Mouse (Mus musculus) heart, adult 2 months (tissue): Measurements from ENCODE around the gene Map2. TPM values are rescaled to one million over a fixed set of nuclear protein-coding genes. Genes with fewer than 3 reads are reported as not detected.

Source experiments
- DNase-seq, 2 experiments: peaks; one replicate each; pipeline ENCODE4 v3.0.0; 2021
- H3K27ac ChIP-seq: fragments of 200-600 bp; 2 replicates; pipeline ENCODE4 v1.8.1; 2022
- H3K27me3 ChIP-seq: fragments of 200-500 bp; 2 replicates; pipeline ENCODE4 v1.6.1; 2012; ENCODE audit warnings: mild to moderate bottlenecking, low read length, inconsistent platforms, mixed read lengths; ENCODE audit not compliant: control insufficient read depth, insufficient read depth
- H3K36me3 ChIP-seq: fragments of 200-500 bp; 2 replicates; pipeline ENCODE4 v1.6.1; 2012; ENCODE audit warnings: low read length, inconsistent platforms; ENCODE audit not compliant: control insufficient read depth, insufficient read depth
- H3K4me1 ChIP-seq: fragments of 200-500 bp; 2 replicates; pipeline ENCODE4 v1.6.1; 2011; ENCODE audit warnings: low read length; ENCODE audit not compliant: control insufficient read depth, insufficient read depth
- H3K4me3 ChIP-seq: fragments of 200-600 bp; 2 replicates; pipeline ENCODE4 v1.8.1; 2022
- H3K79me2 ChIP-seq: fragments of 200-500 bp; replicated peaks from 2 replicates; pipeline ENCODE4 v1.6.1; 2012; ENCODE audit warnings: mild to moderate bottlenecking, inconsistent platforms, low read length, moderate library complexity, mixed read lengths; ENCODE audit not compliant: control insufficient read depth, insufficient read depth
- H3K9ac ChIP-seq: fragments of 200-500 bp; 2 replicates; pipeline ENCODE4 v1.6.1; 2012; ENCODE audit warnings: low read depth, mild to moderate bottlenecking, control low read depth, inconsistent platforms, low read length, mixed read lengths
- CTCF ChIP-seq: fragments of 200-600 bp; IDR thresholded peaks from 2 replicates; pipeline ENCODE4 v1.8.1; 2022; ENCODE audit warnings: antibody characterized with exemption, mild to moderate bottlenecking, moderate library complexity
- EP300 ChIP-seq: fragments of 200-500 bp; IDR thresholded peaks from 2 replicates; pipeline ENCODE4 v1.6.1; 2011; ENCODE audit warnings: low read depth, low read length, control low read depth; ENCODE audit not compliant: insufficient read depth
- POLR2A ChIP-seq: fragments of 200-500 bp; IDR thresholded peaks from 2 replicates; pipeline ENCODE4 v1.6.1; 2011; ENCODE audit warnings: mild to moderate bottlenecking, low read depth, low read length, control low read depth; ENCODE audit not compliant: insufficient read depth
- WGBS: fragments of 180-500 bp; shearing (Covaris S2); methylation state at CpG from one replicate; pipeline ENCODE4 v1.1.7; 2018; 5-methylcytosine and 5-hydroxymethylcytosine counted together
- intact Hi-C: fragments of 180-260 bp; cut with DNase I; formaldehyde crosslinking; loops from one replicate; pipeline ENCODE4 v1.15.1; 2025
- polyA plus RNA-seq: library from polyadenylated mRNA; depleted of rRNA; stranded (reverse); fragments of >200 nt; gene quantifications from 2 replicates; pipeline ENCODE4 v1.2.3, GENCODE M21; 2012
- total RNA-seq, 2 experiments: library from RNA; stranded (reverse); gene quantifications; 2 replicates each; pipeline ENCODE4 v1.2.3; 2021

Gene Map2
- total and polyA plus RNA-seq, 3 experiments = 2.2 to 4.2 (median 3.8) TPM

- Histone ChIP-seq H3K79me2 (no peaks in the 10 kb centered on the region), H3K4me1 (peaks cover 2% of the 10 kb centered on the region; the same call in 1 of the 2 replicates), H3K27me3 (no peaks in the 10 kb centered on the region), H3K9ac (no peak overlapping the region), H3K27ac (no peak overlapping the region), H3K36me3 (no peaks in the 10 kb centered on the region), H3K4me3 (no peak overlapping the region)
- intact Hi-C loops = no loop called here
- DNase-seq = no peak
- 65% methylated on average over 5 of the region's 5 CpGs for WGBS
- TF ChIP-seq POLR2A (no peak), CTCF (no peak), EP300 (no peak)
Measured at GRCm38 (mm10) chr1:66277663-66278062, 102.6 kb downstream of the Map2 start.

GRCm38 (mm10) chr1:66279222-66280009 lies 104.3 kb downstream of the Map2 start:
- no peaks in the 10 kb centered on the region for H3K36me3 ChIP-seq
- 29% methylated on average over 4 of the region's 4 CpGs for WGBS
- no peaks in the 10 kb centered on the region for H3K27me3 ChIP-seq
- peaks cover 2% of the 10 kb centered on the region; the same call in 1 of the 2 replicates for H3K4me1 ChIP-seq
- H3K9ac ChIP-seq = no peak overlapping the region
- peak overlapping the region; percentile 7; the same call in 1 of the 2 replicates for H3K27ac ChIP-seq
- no peak overlapping the region for H3K4me3 ChIP-seq
- TF ChIP-seq CTCF = no peak
- no peak for TF ChIP-seq EP300
- TF ChIP-seq POLR2A = no peak
- no peak for DNase-seq
- H3K79me2 ChIP-seq = no peaks in the 10 kb centered on the region
- intact Hi-C loops = no loop called here

GRCm38 (mm10) chr1:66280152-66280551 lies 105.1 kb downstream of the Map2 start:
- H3K27ac ChIP-seq = no peak overlapping the region
- H3K27me3 ChIP-seq = no peaks in the 10 kb centered on the region
- intact Hi-C loops = no loop called here
- no peaks in the 10 kb centered on the region for H3K79me2 ChIP-seq
- H3K4me1 ChIP-seq = peaks cover 2% of the 10 kb centered on the region; the same call in 1 of the 2 replicates
- 69% methylated on average over 4 of the region's 4 CpGs for WGBS
- no peak overlapping the region for H3K4me3 ChIP-seq
- no peak overlapping the region for H3K9ac ChIP-seq
- H3K36me3 ChIP-seq = no peaks in the 10 kb centered on the region
- no peak for DNase-seq
- no peak for TF ChIP-seq POLR2A
- TF ChIP-seq CTCF = no peak
- no peak for TF ChIP-seq EP300

GRCm38 (mm10) chr1:66282447-66282846 lies 107.4 kb downstream of the Map2 start:
- H3K27me3 ChIP-seq = no peaks in the 10 kb centered on the region
- TF ChIP-seq POLR2A (no peak), CTCF (no peak), EP300 (no peak)
- no peaks in the 10 kb centered on the region for H3K79me2 ChIP-seq
- H3K27ac ChIP-seq = no peak overlapping the region
- peaks cover 2% of the 10 kb centered on the region; the same call in 1 of the 2 replicates for H3K4me1 ChIP-seq
- no peak overlapping the region for H3K4me3 ChIP-seq
- H3K36me3 ChIP-seq = no peaks in the 10 kb centered on the region
- H3K9ac ChIP-seq = no peak overlapping the region
- 57% methylated on average over 3 of the region's 3 CpGs for WGBS
- no peak for DNase-seq
- intact Hi-C loops = no loop called here

- H3K27ac ChIP-seq = no peak overlapping the region
- H3K4me1 ChIP-seq = no peaks in the 10 kb centered on the region
- no peak for DNase-seq
- H3K36me3 ChIP-seq = no peaks in the 10 kb centered on the region
- TF ChIP-seq CTCF = no peak
- TF ChIP-seq EP300 = no peak
- no peak for TF ChIP-seq POLR2A
- no peak overlapping the region for H3K4me3 ChIP-seq
- no peaks in the 10 kb centered on the region for H3K27me3 ChIP-seq
- intact Hi-C loops = no loop called here
- WGBS = 64% methylated on average over 4 of the region's 4 CpGs
- H3K79me2 ChIP-seq = no peaks in the 10 kb centered on the region
- no peak overlapping the region for H3K9ac ChIP-seq
Measured at GRCm38 (mm10) chr1:66288987-66289386, 113.9 kb downstream of the Map2 start.

GRCm38 (mm10) chr1:66292121-66292881 lies 117.2 kb downstream of the Map2 start:
- Histone ChIP-seq H3K36me3 (no peaks in the 10 kb centered on the region), H3K79me2 (no peaks in the 10 kb centered on the region), H3K4me3 (no peak overlapping the region), H3K27ac (no peak overlapping the region), H3K27me3 (no peaks in the 10 kb centered on the region), H3K4me1 (no peaks in the 10 kb centered on the region), H3K9ac (no peak overlapping the region)
- no peak for TF ChIP-seq CTCF
- no peak for DNase-seq
- 60% methylated on average over 3 of the region's 3 CpGs for WGBS
- intact Hi-C loops = no loop called here
